Mouse (Mus musculus): ENCODE data around the gene Simc1. TPM values are rescaled to one million over a fixed set of nuclear protein-coding genes. Genes with fewer than 3 reads are reported as not detected.

The Simc1 gene
- polyA plus RNA-seq (2017; shearing (Covaris generic)) = 21.3 TPM

GRCm38 (mm10) chr13:54503604-54504521, at the start of gene Simc1:
Gene Simc1 (plus strand): TSS chr13:54503779.

DNA sequence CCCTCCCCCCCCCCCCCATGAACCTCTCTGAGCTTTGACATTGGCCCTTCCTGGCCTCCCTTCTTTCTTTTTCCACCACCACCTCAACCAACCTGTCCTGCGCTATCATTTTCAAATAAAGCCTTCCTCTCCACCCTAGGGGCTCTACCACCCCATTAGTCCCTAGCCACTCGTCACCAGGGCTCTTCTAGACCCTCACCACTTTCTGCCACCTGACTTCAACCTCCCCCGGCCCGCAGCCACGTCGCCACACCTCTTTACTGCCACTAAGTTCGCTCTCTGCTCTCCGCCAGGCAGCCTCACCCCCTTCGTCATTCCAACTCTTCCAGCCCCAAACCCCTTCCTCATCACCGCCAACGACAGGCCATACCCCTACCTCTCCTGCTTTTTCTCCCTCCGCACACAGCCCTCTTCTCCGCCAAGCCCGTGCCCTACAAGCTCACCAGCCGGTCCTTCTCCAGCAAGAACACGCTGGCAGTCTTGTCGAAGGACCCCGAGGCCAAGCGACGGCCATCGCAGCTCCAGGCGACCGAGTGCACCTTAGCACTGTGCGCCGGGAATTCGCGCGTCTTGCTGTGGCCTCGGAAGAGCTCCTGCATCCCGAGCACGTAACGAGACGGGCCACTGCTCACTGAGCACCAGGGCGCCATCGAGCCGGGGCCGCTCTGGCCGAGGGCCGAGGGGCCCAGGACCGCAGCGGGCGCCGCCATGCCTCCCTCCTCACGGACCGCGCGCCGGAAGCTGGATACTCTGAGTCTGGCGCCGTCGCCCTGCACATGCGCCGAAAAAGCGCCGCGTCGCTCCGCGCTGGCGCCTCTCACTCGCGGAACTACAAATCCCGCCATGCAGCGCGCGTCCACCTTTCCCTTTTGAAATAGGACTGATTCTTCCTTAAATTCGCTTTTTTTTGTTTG, 35.2 kb upstream of the Simc1 start, which contains the start of gene Thoc3:
Gene Thoc3 (minus strand): TSS at position 752 of the 914 bp plus-strand sequence.

DNA sequence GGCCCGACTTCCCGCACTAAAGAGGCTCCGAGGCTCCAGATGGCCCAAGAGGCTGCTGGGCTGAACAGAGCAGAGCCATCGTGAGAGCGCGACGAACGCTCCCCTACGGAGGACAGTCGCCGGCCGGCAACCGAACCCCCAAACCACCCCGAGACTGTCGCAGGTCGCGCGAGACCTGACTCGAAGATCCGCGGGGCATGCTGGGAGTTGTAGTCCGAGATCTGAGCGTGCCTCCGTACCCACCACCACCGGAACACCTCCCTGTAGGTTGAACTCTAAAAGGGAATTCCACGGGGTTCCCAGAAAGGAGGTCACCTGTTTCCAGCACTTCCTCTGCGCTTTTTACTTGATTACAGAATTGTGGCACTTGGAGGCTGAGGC, 61.6 kb downstream of the Simc1 start, which contains the start of gene 4833439L19Rik:
Gene 4833439L19Rik (minus strand): TSS at position 235 of the 381 bp plus-strand sequence.

GRCm38 (mm10) chr13:54574854-54575481, 71.4 kb downstream of the Simc1 start, which contains the start of gene Arl10:
Gene Arl10 (plus strand): TSS chr13:54575015.

DNA sequence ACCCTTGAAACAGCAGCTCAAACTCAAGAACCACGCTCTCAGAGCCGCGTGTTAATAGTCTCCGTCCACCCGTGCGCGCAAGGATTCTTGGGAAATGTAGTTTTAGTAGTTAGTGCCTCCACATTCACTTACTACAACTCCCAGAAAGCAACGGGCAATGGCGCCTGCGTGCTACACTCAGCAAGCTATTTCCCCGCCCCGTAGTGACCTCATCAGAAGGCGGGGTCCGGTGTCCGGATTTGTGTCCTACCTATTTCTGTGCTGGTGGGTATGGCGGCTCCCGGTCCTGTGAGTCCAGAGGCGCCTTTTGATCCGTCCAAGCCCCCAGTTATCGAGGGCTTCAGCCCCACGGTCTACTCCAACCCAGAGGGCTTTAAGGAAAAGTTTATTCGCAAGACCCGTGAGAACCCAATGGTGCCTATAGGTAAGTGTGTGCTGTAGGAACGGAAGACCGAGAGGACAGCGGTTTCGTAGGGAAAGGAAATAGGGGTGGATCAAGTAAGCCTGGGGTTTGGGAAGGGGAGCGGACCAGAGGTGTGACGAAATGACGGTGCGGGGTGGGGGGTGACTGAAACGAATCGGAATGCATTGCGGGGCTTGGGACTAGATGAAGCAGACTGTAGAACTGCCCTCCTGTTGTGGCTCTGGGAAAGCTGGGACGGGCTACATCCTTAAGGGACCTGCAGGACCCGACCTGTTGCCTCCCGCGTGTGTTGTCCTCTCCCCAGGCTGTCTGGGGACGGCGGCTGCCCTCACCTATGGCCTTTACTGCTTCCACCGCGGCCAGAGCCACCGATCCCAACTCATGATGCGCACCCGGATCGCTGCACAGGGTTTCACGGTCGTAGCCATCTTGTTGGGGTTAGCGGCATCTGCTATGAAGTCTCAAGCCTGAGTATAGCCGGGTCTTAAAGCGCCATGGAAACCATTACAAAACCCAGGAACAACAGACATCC, 86.7 kb downstream of the Simc1 start, which contains the start of the genes Nop16 and Higd2a:
Gene Nop16 (minus strand): TSS at position 95 of the 956 bp plus-strand sequence.
Gene Higd2a (plus strand): TSS at position 212 of the 956 bp plus-strand sequence.

Other genes starting within 250 kb of the Simc1 start
- not detected for gene Cplx2, start 132.4 kb upstream of the Simc1 start, polyA plus RNA-seq (2017; shearing (Covaris generic))
- gene Thoc3, start 34.9 kb upstream of the Simc1 start, polyA plus RNA-seq (2017; shearing (Covaris generic)) = 52.6 TPM
- gene 4833439L19Rik, start 61.7 kb downstream of the Simc1 start, polyA plus RNA-seq (2017; shearing (Covaris generic)) = 71.0 TPM
- gene Arl10, start 71.2 kb downstream of the Simc1 start, polyA plus RNA-seq (2017; shearing (Covaris generic)) = 10.0 TPM
- gene Nop16, start 86.3 kb downstream of the Simc1 start, polyA plus RNA-seq (2017; shearing (Covaris generic)) = 56.9 TPM
- gene Higd2a, start 86.4 kb downstream of the Simc1 start, polyA plus RNA-seq (2017; shearing (Covaris generic)) = 164 TPM
- gene Cltb, start 107.6 kb downstream of the Simc1 start, polyA plus RNA-seq (2017; shearing (Covaris generic)) = 44.0 TPM
- gene Faf2, start 118.0 kb downstream of the Simc1 start, polyA plus RNA-seq (2017; shearing (Covaris generic)) = 86.5 TPM
- 84.4 TPM for gene Rnf44, start 190.1 kb downstream of the Simc1 start, polyA plus RNA-seq (2017; shearing (Covaris generic))
- not detected for gene Cdhr2, start 197.7 kb downstream of the Simc1 start, polyA plus RNA-seq (2017; shearing (Covaris generic))
- gene Gprin1, start 246.1 kb downstream of the Simc1 start, polyA plus RNA-seq (2017; shearing (Covaris generic)) = not detected